Mouse (Mus musculus) lung, postnatal 36 days (tissue): Measurements from ENCODE around the gene Map2k4.

Experiments
- DNase-seq: peaks from one replicate; pipeline ENCODE4 v3.0.0; 2022; ENCODE audit warnings: mixed read lengths

Map2k4 gene

DNA sequence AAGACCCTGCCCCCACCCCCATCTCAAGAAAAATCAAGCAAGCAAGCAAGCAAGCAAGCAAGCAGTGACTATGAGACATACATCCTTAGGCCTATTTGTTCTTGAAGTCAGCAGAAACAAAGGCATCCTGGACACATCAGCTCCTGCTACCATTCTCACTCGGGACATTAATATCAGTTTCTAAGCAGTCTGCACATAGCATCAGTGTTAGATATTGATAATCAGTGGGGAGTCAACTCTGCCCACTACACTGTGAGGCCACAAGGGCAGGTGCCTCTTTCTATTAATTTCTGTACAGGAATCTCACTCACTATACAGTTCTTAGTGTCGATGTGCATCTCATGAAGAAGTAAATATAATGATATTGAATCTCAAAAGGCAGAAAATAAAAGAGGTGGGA lies 14.6 kb downstream of the Map2k4 start:
- DNase-seq, result no peak

DNA sequence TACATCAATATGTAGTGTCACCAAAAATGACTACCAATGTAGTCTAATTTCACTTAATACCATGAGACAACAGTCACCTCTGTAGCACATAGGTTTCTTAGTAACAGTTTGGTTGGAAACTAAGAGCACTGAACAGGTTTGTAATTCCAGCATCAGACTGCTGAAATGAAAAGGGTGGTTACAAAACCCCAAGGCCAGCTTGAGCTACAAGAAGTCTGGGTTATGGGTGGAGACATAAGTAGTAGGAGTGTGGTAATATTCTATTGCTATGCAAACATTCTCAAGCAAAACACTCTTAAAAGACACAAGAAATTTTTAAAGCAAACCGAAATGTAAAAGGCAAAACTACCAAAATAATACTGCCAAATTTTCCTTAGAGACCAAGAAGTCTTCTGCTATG lies 16.6 kb downstream of the Map2k4 start:
- DNase-seq, result peak; percentile 52

DNA sequence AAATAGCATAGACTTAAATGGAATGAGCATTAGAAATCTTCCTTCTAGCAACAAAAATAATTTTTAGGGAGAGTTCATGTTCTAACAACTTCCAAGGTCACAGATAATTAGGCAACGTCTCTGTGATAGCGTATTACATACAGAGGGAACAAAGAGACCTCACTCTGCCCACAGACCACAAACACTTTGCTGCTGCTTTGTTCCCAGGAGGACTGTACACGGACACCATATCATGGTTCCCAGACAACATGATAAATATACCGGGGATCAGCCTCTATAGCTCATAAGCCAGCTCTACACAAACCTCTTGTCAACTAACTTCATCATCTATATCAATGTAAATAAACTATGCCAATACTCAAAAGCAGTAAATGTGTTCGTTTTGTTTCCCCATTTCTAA lies 18.1 kb downstream of the Map2k4 start:
- DNase-seq, result no peak

DNA sequence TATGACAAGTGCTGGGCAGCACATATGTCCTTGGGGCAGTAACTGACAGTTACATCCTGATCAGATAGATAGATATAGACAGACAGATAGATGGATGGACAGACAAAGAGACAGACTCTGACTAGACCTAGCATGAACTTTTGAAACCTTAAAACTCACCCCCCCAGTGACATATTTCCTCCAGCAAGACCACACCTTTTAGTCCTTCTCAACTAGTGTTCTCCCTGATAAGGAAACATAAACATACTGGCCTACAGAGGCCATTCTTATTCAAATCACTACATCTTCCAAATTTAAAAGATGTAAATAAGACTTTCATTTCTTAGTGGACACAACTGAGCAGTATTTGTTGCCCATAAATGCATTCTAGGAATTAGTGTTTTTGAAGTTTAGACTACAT lies 19.7 kb downstream of the Map2k4 start:
- no peak for DNase-seq

DNA sequence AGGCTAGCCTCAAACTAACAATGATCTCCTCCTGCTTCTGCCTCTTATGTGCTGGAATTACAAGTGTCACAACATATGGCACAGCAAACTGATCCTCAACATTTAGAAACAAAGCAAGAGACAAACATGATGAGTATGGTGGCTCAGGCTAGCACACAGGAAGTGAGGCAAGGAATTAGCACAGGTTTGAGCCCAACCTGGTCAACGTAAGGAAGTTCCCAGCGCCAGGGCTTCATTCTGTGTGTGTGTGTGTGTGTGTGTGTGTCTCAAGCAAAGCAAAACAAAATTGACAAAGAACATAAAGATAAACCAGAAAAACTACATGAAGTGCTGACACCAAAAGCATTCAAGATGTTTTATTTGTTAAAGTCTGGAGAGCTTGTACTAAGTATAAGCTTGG lies 27.2 kb downstream of the Map2k4 start:
- no peak for DNase-seq

DNA sequence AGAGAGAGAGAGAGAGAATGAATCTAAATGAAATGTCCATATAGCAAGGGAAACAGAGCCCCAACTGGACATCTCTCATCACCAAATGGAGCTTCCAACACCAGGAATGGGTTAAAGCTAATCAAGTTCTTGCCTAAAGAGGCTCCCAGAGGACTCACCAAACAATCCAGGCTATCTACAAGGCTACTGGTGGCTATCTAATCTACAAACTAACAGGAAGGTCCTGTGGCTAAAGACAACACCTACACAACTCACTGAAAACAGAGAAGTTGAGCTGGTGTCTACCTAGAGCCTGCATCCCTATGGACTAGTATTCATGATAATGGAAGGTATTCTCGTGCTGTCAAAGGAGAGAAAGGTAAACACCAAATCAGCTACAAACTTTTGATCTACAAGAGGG lies 28.7 kb downstream of the Map2k4 start:
- DNase-seq, result no peak

DNA sequence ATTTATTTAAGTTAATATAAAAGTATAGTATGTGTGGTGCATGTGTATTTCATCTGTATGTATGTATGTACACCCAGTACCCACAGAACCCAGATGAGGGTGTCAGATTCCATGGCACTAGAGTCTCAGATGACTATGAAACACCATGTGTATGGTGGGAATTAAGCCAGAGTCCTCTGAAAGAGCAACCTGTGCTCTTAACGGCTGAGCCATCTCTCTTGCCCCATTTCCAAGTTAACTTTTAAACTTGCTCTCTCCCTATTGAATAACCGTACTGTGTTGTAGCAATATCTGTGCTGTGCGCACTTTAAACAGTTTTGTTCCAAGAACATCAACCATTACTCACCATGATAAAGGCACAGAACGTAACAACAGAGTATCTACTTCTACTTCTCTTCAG lies 33.9 kb downstream of the Map2k4 start:
- no peak for DNase-seq

DNA sequence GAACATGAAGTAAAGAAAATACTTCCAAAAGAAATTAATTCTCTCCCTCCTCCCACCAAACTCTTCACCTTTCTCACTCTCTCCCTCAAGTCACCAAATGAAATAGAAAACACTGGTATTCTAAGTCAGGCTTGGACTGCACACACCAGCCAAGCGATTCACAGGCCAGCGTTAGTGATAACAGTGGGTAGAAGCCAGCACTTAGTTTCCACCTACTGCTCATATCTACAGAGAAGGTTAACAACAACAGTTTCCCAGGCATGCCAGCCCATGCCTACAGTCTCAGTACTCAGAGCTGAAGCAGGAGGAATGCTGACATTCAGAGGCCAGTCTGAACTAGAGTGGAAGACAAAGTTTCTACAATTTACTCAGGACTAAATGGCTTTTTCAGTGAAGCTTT lies 34.5 kb downstream of the Map2k4 start:
- DNase-seq, result no peak

DNA sequence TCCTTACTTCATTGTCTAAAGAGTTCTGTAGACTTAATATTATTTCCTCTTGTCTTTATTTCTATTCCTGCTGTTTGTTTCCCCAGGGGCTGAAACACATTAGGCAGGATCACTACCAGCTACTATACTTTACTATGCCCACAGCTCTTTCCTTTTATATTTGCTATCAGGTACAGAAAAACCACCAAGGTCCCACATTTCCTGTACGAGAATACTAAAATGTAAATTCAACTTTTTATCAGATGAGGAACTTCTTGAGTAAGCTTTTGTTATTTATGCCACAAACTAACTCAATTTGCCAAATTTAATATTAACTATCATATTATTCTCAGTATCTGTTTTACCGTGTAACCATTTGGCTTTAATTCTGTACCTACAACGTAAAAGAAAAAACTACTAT lies 37.6 kb downstream of the Map2k4 start:
- DNase-seq, result no peak

DNA sequence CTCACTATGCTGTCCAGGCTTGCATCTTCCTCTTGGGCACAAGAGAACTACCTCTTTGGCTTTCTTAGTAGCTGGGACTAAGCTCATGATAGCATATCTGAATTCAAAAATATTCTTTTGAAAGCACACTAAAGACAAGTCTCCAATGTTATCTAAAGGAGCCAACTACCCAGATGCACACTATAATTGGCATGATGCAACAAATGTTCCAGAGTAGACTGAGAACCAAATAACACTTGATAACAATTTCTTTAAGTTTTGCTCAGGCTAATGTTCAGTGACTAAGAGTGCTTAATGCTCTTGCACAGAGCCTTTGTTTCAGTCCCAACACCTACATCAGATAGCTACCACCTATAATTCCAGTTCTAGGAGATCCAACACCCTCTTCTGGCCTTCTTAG lies 40.7 kb downstream of the Map2k4 start:
- no peak for DNase-seq

DNA sequence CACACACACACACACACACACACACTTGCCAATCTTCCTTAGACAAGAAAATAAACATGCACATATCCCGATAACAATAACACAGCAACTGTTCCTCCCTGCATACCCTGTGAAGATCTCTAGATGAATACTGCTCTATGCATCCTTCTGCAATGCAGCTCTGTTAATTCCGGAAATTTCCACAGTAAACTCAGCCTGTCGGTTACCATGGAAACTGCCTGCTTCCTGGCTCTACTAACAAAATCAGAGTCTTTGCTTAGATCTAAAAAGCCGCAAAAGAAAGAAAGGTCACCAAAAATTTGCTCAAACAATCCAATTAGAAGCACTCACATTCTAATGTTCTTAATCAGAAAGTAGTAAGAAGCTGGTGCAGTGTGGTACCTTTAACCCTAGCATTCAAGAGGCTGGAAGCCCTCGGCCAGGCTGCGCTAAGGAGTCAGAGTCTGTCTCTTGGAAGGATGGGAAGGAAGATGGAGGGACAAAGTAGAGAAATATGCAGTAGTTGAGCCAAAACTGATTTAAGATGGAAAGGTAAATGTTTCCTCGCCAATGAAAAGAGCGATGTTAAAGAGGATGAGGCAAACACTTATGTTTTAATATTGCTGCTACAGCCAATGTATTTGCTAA lies 42.3 kb downstream of the Map2k4 start:
- DNase-seq, result no peak

DNA sequence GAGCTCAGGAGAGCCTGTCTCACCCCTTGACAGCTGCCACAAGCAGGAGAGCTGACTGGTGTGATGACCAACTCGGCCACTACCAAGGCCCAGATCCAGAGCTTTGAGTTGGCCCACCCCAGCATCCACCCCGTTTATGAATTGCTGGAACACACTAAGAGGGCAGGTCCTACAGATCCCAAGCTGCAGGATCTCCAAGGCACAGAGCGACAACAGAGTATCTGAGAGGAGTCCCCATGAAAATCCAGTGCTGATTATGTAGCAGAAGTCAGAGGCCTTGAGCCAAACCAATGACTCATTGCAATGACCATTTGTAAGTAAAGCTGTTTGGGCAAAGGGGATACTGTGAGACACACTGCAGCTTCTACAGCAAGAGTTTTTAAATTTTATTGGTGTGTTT lies 44.2 kb downstream of the Map2k4 start:
- peak; percentile 26 for DNase-seq

DNA sequence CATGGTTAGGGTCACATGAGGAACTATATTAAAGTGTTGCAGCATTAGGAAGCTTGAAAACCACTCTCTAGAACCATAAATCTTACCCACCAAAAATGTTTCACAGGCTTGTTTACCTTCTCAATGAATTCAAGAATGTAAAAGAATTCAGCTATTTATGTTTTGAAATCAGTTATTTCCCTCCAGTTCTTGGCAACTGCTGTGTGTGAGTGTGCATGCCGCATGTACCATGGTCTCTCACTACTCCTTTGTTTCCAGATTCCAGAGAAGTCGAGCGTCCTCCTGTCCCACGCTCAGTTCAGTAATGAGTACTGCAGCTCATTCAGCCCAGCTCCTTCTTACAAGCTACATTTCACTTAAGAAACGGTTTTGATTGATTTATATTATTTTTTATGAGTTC lies 47.3 kb downstream of the Map2k4 start:
- DNase-seq, result no peak

DNA sequence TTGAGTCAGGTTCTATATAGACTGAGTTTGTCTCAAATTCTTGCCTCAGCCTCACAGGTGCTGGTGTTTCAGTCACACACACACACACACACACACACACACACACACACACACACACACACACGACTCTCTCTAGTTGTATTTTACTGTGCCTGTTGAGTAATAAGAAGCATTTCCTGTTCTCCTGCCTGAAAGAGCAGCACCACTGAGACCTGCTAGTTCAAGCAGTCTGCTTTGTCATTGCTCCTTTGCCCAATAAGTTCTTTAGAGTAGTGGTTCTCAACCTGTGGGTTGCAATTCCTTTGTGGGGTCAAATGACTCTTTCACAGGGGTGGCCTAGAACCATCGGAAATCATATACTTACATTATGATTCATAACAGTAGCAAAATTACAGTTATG lies 47.7 kb downstream of the Map2k4 start:
- DNase-seq, result no peak

DNA sequence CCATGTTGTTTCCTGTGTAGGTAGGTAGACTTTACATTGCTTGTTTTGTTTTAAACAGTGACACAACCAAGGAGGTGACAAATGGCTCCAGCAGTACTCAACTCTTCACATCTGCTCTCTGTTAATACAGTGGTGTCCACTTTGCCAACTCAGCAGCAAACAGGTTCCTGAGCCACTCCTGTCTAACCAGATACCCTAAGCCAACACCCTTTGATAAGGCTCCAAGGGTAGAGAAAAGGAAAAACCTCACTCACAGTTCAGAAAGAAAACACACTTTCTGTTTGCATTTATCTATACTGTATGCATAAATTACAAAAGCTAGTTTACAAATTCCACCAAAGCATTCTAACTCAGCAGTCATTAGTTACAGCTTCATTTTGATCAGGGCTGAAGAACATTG lies 48.2 kb downstream of the Map2k4 start:
- DNase-seq, result no peak

DNA sequence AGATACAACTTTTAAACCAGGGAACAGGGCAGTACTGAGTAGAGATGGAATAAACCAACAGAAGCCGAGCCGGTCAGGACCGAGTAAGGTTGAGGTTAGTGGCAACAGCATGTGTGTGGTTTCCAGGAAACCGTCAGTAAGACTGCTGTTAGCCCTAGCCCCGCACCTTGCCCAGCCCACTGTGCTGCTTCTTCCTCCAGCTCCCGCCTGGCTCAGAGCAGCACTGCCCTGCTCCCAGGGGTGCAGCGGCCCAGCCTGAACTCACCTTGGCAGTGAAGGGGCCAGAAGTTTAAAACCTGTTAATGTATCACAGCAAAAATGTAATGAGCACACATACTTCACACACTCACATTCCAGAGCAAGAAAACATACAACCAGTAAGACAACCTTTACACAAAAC lies 53.4 kb downstream of the Map2k4 start:
- no peak for DNase-seq

DNA sequence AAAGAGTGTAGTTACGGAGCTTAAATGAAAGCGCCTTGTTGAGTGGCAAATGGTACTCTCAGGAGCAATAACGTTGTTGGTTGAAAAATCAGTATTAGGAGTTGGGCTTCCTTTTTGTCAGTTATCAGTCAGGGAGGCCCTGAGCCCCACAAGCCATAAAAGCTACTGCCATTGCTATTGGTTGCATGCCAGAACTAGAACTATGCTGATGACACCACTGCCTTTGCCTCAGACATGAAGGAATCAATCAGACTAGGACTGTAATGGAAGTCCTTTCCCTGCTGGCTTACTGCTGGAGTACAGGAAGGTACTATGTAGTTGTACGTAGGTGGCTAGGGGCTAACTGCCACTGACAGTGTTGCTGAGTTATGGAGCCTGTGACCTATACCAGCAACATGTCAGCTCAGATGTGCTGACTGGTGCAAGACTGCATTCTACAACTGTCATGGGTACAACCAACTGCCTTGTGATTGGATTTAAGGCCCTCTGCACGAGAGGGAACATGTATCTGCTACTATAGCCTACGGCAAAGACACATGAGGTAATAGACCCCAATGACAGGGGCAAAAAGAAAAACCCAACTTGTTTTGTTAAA lies 58.4 kb downstream of the Map2k4 start:
- no peak for DNase-seq

DNA sequence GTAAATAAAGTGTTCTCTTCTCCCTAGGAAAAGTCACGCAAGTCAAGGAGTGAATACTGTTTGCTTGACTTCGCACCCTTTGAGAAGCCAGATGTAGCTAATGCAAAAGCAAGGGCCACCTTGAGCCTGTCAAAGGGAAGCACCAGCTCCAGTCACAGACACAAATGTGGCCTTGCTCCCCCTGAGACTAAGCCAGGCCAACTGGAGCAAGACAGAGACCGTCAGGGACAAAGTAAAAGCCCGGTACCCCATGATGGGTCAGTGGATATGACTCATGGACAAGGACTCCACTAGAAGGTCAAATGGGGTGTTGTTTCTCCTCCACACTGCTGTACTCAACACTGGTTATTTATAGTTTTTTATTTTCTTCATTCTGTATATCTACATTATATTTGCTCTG lies 59.2 kb downstream of the Map2k4 start:
- DNase-seq, result no peak

DNA sequence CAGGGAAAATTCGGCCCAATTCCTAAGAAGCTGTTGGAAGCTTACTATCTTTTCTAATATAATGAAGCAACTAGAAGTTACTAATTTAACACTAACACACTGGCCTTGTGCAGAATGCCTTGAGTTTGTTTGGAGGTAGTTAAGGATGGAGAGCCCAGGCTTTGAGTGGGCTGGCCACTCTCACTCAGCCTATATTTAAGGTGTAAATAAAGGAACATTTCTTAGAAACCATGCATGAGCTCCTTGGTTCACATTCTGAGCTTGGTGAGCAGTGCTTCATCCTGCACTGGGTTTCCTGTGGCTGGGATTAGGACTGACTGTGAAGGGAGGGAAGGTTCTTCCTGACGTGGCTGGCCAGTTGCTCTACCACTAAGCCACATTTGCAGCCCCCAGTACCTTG lies 64.4 kb downstream of the Map2k4 start:
- no peak for DNase-seq

DNA sequence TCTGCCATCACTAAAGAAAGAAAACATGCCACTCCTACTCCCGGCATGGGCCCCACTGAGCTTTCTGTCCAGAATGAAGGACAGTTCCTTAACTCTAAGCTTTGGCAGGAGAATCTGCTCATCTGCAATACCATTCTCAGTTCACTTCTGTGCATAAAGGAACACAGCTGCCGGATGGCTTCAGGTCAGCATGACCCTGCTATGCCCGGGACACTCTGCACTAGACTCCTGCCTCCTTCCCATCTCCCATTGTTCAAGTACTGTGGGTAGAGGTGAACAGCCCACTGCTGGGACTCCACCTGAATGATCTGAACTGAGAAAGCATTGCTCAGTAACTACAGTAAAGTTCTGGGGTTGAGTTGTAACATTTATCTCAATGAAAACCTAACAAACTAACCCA lies 66.5 kb downstream of the Map2k4 start:
- DNase-seq, result no peak

DNA sequence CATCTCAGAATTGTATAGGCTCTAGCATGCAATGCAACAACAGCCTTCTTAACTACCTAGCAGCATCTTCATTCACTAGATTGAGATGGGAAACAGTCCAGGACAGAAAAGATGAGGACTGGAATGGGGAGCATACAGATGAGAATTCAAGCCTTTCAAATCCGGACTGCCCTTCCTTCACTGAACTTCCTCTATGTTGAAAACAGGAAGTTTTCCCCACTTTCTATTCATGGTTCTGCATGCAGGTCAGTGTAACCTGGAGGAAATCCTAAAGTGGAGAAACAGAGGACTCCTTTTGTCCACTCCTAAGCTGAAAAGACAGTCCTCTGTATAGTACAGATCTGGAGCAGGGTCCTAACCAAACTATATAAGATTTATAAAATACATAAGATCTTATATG lies 68.1 kb downstream of the Map2k4 start:
- DNase-seq, result no peak

DNA sequence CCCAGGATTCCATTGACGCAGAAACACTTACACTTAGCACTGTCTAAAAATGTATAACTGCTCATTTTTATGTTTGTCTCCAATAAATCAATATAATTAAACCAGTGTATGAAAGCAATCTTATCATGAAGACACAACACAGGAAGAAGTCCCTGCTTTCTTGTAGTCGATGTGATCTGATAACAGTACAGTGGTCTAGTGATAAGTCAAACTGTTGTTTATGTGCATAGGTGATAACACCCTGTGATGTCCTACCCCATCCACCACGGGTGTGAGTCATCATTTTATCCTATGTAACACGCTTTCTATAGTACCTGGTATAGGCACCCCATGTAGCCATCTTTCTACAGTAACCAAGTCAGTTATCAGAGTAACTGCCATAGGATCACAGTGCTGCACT lies 74.3 kb downstream of the Map2k4 start:
- no peak for DNase-seq

DNA sequence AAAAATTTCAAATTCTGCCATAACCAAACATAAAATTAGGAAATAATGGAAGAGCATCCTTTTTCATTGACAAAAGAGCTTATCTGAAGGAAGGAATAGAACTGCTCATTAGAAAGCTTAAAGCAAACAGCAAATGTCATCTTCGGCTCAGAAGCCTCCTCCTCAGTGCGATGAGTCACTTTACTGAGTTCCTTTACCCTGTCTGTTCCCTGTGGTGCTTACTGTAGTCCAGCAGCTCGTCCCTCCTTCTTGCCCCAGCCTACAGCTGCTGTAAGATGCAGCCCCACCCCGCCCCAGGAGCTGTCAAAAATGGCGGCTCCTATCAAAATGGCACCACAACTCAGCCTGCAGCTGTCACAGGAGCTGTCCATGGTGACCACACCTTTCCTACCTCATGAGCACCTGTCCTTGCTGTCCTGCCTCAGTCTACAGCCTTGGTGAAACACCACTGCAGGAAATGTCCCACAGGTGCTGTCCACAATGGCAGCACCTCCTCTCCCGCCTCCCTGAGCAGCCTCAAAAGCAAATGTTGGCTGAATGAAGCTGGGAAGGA lies 75.3 kb downstream of the Map2k4 start:
- DNase-seq, result no peak

DNA sequence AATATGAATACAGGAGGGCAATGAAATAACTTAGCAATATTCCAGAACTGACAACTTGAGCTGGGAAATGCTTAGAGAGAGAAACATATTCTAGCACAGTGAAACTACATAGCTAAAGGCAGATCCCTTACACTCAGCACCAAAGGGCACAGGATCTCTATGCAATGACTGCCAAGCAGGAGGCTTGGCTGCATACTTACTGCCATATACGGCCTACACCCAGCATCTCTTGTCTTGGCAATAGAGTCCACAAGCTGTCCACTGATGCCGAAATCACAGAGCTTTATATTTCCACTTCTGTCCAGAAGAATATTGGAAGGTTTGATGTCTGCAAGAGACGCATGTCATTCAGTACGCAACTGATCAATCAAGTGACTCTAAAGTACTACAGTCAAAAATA lies 81.3 kb downstream of the Map2k4 start:
- DNase-seq, result no peak

DNA sequence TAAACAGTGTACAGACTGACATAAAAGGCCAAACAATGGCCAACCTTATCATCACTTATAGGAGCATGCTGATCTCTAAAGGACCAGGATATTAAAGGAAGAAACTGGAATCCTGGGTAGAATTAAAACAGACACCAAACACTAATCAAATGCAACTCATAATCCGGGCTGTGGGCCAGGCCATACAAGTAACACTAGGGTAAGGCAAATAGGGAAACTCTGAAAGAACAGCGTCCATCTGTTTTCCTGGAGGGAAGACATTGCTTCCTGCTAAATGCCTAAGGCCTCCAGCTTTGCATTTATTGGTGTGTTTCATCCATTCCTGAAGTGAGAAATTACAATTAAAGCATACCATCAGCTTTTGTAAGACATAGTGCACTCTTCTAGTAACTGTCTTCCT lies 81.9 kb downstream of the Map2k4 start:
- no peak for DNase-seq
